Mouse (Mus musculus): ENCODE data around the gene Ddx39b.

Gene Ddx39b

GRCm38 (mm10) chr17:35241305-35242014 lies at the start of gene Ddx39b:
Gene Ddx39b, plus strand, starts transcription at chr17:35241746.
- peak; percentile 90 for DNase-seq (ENCODE audit: extremely low read depth, low read depth)

- no peak for DNase-seq (ENCODE audit: extremely low read depth, low read depth)
Observed at GRCm38 (mm10) chr17:35192924-35193323, 48.6 kb upstream of the Ddx39b start.

GRCm38 (mm10) chr17:35193881-35194843 lies 47.4 kb upstream of the Ddx39b start, which contains the start of gene Ltb:
Gene Ltb, plus strand, starts transcription at chr17:35194439.
- no peak for DNase-seq (ENCODE audit: extremely low read depth, low read depth)

- DNase-seq (ENCODE audit: extremely low read depth, low read depth) = no peak
Observed at GRCm38 (mm10) chr17:35194844-35195630, 46.5 kb upstream of the Ddx39b start.

- DNase-seq (ENCODE audit: extremely low read depth, low read depth) = no peak
Observed at GRCm38 (mm10) chr17:35195631-35196320, 45.8 kb upstream of the Ddx39b start.

GRCm38 (mm10) chr17:35196321-35196641 lies 45.3 kb upstream of the Ddx39b start:
- DNase-seq (ENCODE audit: extremely low read depth, low read depth) = no peak

GRCm38 (mm10) chr17:35197126-35197525 lies 44.4 kb upstream of the Ddx39b start:
- no peak for DNase-seq (ENCODE audit: extremely low read depth, low read depth)

- no peak for DNase-seq (ENCODE audit: extremely low read depth, low read depth)
Observed at GRCm38 (mm10) chr17:35198029-35198428, 43.5 kb upstream of the Ddx39b start.

GRCm38 (mm10) chr17:35198946-35199345 lies 42.6 kb upstream of the Ddx39b start:
- no peak for DNase-seq (ENCODE audit: extremely low read depth, low read depth)

GRCm38 (mm10) chr17:35200398-35200797 lies 41.1 kb upstream of the Ddx39b start:
- no peak for DNase-seq (ENCODE audit: extremely low read depth, low read depth)

GRCm38 (mm10) chr17:35201128-35201527 lies 40.4 kb upstream of the Ddx39b start:
- DNase-seq (ENCODE audit: extremely low read depth, low read depth) = no peak

GRCm38 (mm10) chr17:35201787-35202186 lies 39.8 kb upstream of the Ddx39b start, which contains the start of gene Tnf:
Gene Tnf, minus strand, starts transcription at chr17:35202007.
- DNase-seq (ENCODE audit: extremely low read depth, low read depth) = no peak

- DNase-seq (ENCODE audit: extremely low read depth, low read depth) = no peak
Observed at GRCm38 (mm10) chr17:35202442-35202841, 39.1 kb upstream of the Ddx39b start.

- DNase-seq (ENCODE audit: extremely low read depth, low read depth) = no peak
Observed at GRCm38 (mm10) chr17:35204494-35205379, 36.8 kb upstream of the Ddx39b start, which contains the start of gene Lta. Gene Lta, minus strand, starts transcription at chr17:35205351.

GRCm38 (mm10) chr17:35205380-35205769 lies 36.2 kb upstream of the Ddx39b start:
- DNase-seq (ENCODE audit: extremely low read depth, low read depth) = no peak

- peak; percentile 60 for DNase-seq (ENCODE audit: extremely low read depth, low read depth)
Observed at GRCm38 (mm10) chr17:35209785-35210535, 31.6 kb upstream of the Ddx39b start.

GRCm38 (mm10) chr17:35210593-35210992 lies 31.0 kb upstream of the Ddx39b start:
- no peak for DNase-seq (ENCODE audit: extremely low read depth, low read depth)

- DNase-seq (ENCODE audit: extremely low read depth, low read depth) = no peak
Observed at GRCm38 (mm10) chr17:35213071-35213470, 28.5 kb upstream of the Ddx39b start.
